Mouse (Mus musculus): ENCODE data around the gene Mff.

DNA sequence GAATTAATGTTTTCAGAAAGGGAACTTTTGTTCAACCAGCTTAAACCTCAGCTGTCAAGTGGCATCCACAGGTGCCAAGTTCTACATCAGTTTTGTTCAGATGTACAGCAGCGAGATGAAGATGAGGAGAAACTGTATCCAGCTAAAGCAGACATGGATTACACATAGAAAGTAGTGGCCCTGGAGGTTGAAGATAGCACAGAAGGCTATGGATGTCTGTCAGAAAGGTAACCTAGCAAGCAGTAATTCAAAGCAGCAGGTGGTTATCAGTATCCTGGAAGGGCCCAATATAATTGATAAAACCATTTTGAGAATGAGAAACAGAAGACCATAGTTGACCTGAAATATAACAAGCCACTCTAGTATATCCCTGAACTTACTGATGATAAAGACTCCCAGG lies 8.7 kb downstream of the Mff start:
- no peak for TF ChIP-seq CTCF (IDR thresholded peaks at IDR 0.05; ENCODE audit: low read depth)
- 0 out of 2 replicates have a peak, but pooled peaks have one; percentile 27 for TF ChIP-seq EP300 (IDR thresholded peaks at IDR 0.05; ENCODE audit: low read depth)

All from liver, postnatal 0 days (tissue).